Comparison of ENCODE assay signal across 8 mouse cellular contexts in genomic region chrX:8096068-8096786, GRCm38 (mm10). TPM values are rescaled to one million over a fixed set of nuclear protein-coding genes. Genes with fewer than 3 reads are reported as not detected.
DNase-seq lines count a peak whose midpoint lies in the region; ATAC-seq and TF ChIP-seq lines count a peak whose summit lies in the region.
"Not testable (repeated sequence)": the region's sequence is repeated elsewhere in the genome, so short reads cannot be mapped to it uniquely, and the experiment has no call there.

No protein-coding gene starts in this region.

- H3K9ac ChIP-seq in embryonic facial prominence, embryonic 12.5 days = not testable (repeated sequence)

- H3K4me1 ChIP-seq in embryonic facial prominence, embryonic 12.5 days = not testable (repeated sequence)

- peak overlapping the region; percentile 29 for H3K4me2 ChIP-seq in embryonic facial prominence, embryonic 12.5 days (replicated peaks)

- intact Hi-C loops in left cerebral cortex, adult 2 months (cut with DNase I) = not testable (repeated sequence)

- ATAC-seq in embryonic facial prominence, embryonic 12.5 days (ENCODE audit: insufficient number of reproducible peaks, insufficient read depth, low FRiP score, low TSS enrichment) = peak; percentile 88
- ATAC-seq in granulocyte monocyte progenitor cell, adult 5-6 weeks (replicated peaks; ENCODE audit: poor library complexity, severe bottlenecking) = peak; percentile 94
- ATAC-seq in inflammation-experienced regulatory T-cells, adult 6 months = peak; percentile 72

- 28% methylated on average over 24 of the region's 48 CpGs for WGBS in embryonic facial prominence, embryonic 12.5 days

- H3K36me3 ChIP-seq in embryonic facial prominence, embryonic 12.5 days = not testable (repeated sequence)

- DNase-seq in adrenal gland, adult 2 months = peak; percentile 97
- peak; percentile 76 to 90 for DNase-seq in left cerebral cortex, adult 2 months (ENCODE audit: extremely low spot score in 1 of 2, low spot score in 2 of 2)
- DNase-seq in lung, postnatal 25 days (ENCODE audit: low spot score) = peak; percentile 84
- peak; percentile 57 for DNase-seq in ovary, postnatal 10 days (ENCODE audit: low spot score)
- DNase-seq in thymus, postnatal 25 days = peak; percentile 89

- not testable (repeated sequence) for H3K27ac ChIP-seq in embryonic facial prominence, embryonic 12.5 days
- peak overlapping the region; percentile 95 for H3K27ac ChIP-seq in left cerebral cortex, adult 2 months

- H3K27me3 ChIP-seq in embryonic facial prominence, embryonic 12.5 days = not testable (repeated sequence)

- peak overlapping the region; percentile 25; the same call in 1 of the 2 replicates for H3K4me3 ChIP-seq in embryonic facial prominence, embryonic 12.5 days
- H3K4me3 ChIP-seq in left cerebral cortex, adult 2 months = peak overlapping the region; percentile 39

- not testable (repeated sequence) for TF ChIP-seq CTCF in left cerebral cortex, adult 2 months (IDR thresholded peaks at IDR 0.05)

- not testable (repeated sequence) for H3K9me3 ChIP-seq in embryonic facial prominence, embryonic 12.5 days

RNA-seq across cellular contexts. Expression of gene Was, which starts 5.9 kb away (rescaled TPM):
- 1 to 10 TPM; 2.4 to 3.2 TPM for total RNA-seq in adrenal gland, adult 2 months (2021)
- 2.1 and 2.5 TPM in 2 replicates for polyA plus RNA-seq in adrenal gland, adult 2 months (2012; rRNA removed)
- polyA plus RNA-seq in embryonic facial prominence, embryonic 12.5 days (2016; fragmentation: Nextera tagmentation; extraction: Ambion mirVana) = 0.19 and 0.20 TPM in 2 replicates
- 88.2 and 104 TPM in 2 replicates for total RNA-seq in granulocyte monocyte progenitor cell, adult 5-6 weeks (2014; fragmentation: Nextera tagmentation)
- 82.0 and 114 TPM in 2 replicates for total RNA-seq in granulocyte monocyte progenitor cell, adult 5-6 weeks (2017)
- 10 to 100 TPM; 18.3 to 24.3 (median 22.3) TPM for polyA plus RNA-seq in inflammation-experienced regulatory T-cells, adult 6 months (2017; shearing (Covaris generic))
- total RNA-seq in left cerebral cortex, adult 2 months (2021) = 1 to 10 TPM; 1.5 to 1.9 TPM

RNA-seq across cellular contexts. Expression of gene Suv39h1, which starts 21.7 kb away (rescaled TPM):
- total RNA-seq in adrenal gland, adult 2 months (2021) = 10 to 100 TPM in 1 of 2 experiments, 1 to 10 TPM in 1; 9.1 to 11.2 TPM
- 4.9 and 5.5 TPM in 2 replicates for polyA plus RNA-seq in adrenal gland, adult 2 months (2012; rRNA removed)
- 77.3 and 77.8 TPM in 2 replicates for polyA plus RNA-seq in embryonic facial prominence, embryonic 12.5 days (2016; fragmentation: Nextera tagmentation; extraction: Ambion mirVana)
- 80.1 and 105 TPM in 2 replicates for total RNA-seq in granulocyte monocyte progenitor cell, adult 5-6 weeks (2014; fragmentation: Nextera tagmentation)
- total RNA-seq in granulocyte monocyte progenitor cell, adult 5-6 weeks (2017) = 79.8 and 82.4 TPM in 2 replicates
- 10 to 100 TPM; 14.7 to 26.1 (median 20.7) TPM for polyA plus RNA-seq in inflammation-experienced regulatory T-cells, adult 6 months (2017; shearing (Covaris generic))
- 10 to 100 TPM; 22.5 to 27.1 TPM for total RNA-seq in left cerebral cortex, adult 2 months (2021)

RNA-seq across cellular contexts. Expression of gene Wdr13, which starts 36.5 kb away (rescaled TPM):
- 10 to 100 TPM; 52.4 to 57.7 TPM for total RNA-seq in adrenal gland, adult 2 months (2021)
- polyA plus RNA-seq in adrenal gland, adult 2 months (2012; rRNA removed) = 213 and 220 TPM in 2 replicates
- polyA plus RNA-seq in embryonic facial prominence, embryonic 12.5 days (2016; fragmentation: Nextera tagmentation; extraction: Ambion mirVana) = 23.1 and 23.6 TPM in 2 replicates
- 25.6 and 30.5 TPM in 2 replicates for total RNA-seq in granulocyte monocyte progenitor cell, adult 5-6 weeks (2014; fragmentation: Nextera tagmentation)
- 15.6 and 17.4 TPM in 2 replicates for total RNA-seq in granulocyte monocyte progenitor cell, adult 5-6 weeks (2017)
- 10 to 100 TPM; 13.8 to 20.4 (median 19.5) TPM for polyA plus RNA-seq in inflammation-experienced regulatory T-cells, adult 6 months (2017; shearing (Covaris generic))
- total RNA-seq in left cerebral cortex, adult 2 months (2021) = 100 to 1,000 TPM; 190 to 220 TPM

RNA-seq across cellular contexts. Expression of gene Rbm3, which starts 49.5 kb away (rescaled TPM):
- 100 to 1,000 TPM in 1 of 2 experiments, 10 to 100 TPM in 1; 54.5 to 106 TPM for total RNA-seq in adrenal gland, adult 2 months (2021)
- 28.5 and 30.7 TPM in 2 replicates for polyA plus RNA-seq in adrenal gland, adult 2 months (2012; rRNA removed)
- 466 and 497 TPM in 2 replicates for polyA plus RNA-seq in embryonic facial prominence, embryonic 12.5 days (2016; fragmentation: Nextera tagmentation; extraction: Ambion mirVana)
- 877 and 914 TPM in 2 replicates for total RNA-seq in granulocyte monocyte progenitor cell, adult 5-6 weeks (2014; fragmentation: Nextera tagmentation)
- 1,015 and 1,242 TPM in 2 replicates for total RNA-seq in granulocyte monocyte progenitor cell, adult 5-6 weeks (2017)
- polyA plus RNA-seq in inflammation-experienced regulatory T-cells, adult 6 months (2017; shearing (Covaris generic)) = 100 to 1,000 TPM; 601 to 807 (median 769) TPM
- 100 to 1,000 TPM in 1 of 2 experiments, 10 to 100 TPM in 1; 86.0 to 124 TPM for total RNA-seq in left cerebral cortex, adult 2 months (2021)

Comparison
In these comparisons a context has a peak if more than half of its experiments do, and no peak if none do; other contexts are left out.
1. RNA of gene Was, which starts 5.9 kb away (total RNA-seq): 82.0 to 114 TPM in granulocyte monocyte progenitor cell, adult 5-6 weeks; 2.4 to 3.2 TPM in adrenal gland, adult 2 months and 1.5 to 1.9 TPM in left cerebral cortex, adult 2 months; every median in the first group is over 10 times any median in the second.
2. Peak in every context shown above with its lines, with median percentiles within 50 percentile points of each other: DNase-seq and ATAC-seq.